Mouse (Mus musculus): ENCODE measurements at regions not wholly inside any gene's neighbourhood (a gene's known extent, or its start where the extent isn't known, plus 50 kb on each side); places are given as distances from the start of the nearest gene placed in this dataset.
"Not testable (repeated sequence)": the region's sequence is repeated elsewhere in the genome, so short reads cannot be mapped to it uniquely, and the experiment has no call there.

- DNase-seq (ENCODE audit: low spot score) = peak; percentile 13
These were observed 56.1 kb downstream of the Bbs10 start for GRCm38 (mm10) chr10:111354607-111355006.

GRCm38 (mm10) chr10:111358340-111358739, 59.9 kb downstream of the Bbs10 start:
- DNase-seq (ENCODE audit: low spot score) = not testable (repeated sequence)

- DNase-seq (ENCODE audit: low spot score) = no peak
These were observed 63.4 kb downstream of the Bbs10 start for GRCm38 (mm10) chr10:111361749-111362435.

DNA sequence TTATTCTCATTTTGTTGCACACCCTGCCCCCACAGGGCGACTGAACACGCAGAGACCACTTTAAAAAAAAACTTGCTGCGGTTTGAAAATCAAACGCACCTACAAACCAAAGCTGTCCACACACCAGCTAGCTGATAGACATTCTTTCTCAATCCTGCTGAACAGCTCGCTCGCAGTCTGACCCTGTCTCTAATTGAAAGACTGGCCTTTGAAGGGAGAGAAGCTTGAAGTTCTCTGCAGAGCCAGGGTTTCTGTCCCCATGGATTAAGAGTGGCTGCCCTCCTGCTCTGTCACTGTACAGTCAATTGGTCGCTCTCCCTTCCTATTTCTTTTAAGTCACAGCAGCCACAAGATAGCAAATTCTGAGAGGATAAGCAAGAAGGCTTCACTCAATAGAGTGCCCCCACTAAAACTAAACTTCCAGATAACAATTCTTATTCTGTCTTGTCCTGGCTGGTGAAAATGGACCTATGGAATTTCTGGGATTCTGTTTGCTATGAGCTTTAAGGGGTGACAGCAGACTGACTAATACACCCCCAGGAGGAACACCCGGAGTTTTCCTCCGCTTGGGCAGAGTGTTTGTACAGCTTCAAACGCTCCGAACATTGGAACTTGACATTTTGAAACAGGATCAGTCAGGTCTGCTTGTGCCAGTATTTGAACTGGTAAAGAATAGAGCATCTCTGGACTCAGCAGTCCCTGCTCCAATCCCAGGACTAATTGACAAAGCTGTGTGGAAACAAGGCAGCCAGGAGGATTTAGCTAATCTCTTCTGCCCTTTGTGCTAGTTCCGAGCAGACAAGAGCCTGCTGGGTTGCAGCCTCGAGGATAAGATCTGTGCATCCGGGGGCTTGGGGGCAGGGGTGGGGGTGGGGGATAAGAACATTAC, 65.5 kb downstream of the Bbs10 start:
- peak; percentile 51 for DNase-seq (ENCODE audit: low spot score)

DNA sequence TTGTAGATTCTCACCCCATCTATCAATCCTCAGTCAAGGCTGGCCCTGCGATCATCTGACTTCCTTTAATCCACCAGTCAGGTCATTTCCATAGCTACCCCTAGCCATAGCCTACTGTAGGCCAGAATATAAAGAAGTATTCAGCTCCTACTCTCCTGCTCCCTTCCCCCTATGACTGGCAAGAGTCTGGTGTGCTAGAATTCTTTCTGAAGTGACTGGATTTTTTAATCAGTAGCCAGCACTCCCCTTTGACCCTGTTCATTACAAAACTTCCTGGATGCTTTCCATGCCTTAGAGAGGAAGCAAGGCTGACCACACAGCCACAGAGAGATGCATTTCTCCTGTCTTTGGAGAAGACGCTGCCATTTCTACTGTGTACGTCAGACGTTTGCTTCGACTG, 66.5 kb downstream of the Bbs10 start:
- DNase-seq (ENCODE audit: low spot score) = peak; percentile 28

DNA sequence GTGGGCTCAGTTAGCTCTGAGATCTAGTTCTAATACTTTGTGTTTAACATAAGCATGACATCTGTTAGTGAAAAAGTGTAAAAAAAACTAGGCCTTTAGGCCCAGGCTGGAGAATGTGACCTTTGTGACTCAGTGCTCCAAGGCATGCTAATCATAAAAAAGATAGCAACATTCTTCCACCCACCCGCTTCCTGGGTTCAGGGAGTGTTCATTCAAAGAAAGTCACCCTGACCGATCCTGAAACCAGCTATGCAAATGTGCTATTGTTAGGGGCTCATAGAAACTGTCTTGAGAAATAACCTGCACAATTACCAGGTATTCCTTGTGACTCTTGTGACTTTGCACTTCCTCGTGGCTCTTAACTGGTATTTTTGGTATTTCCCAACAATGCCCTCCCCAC, 70.6 kb downstream of the Bbs10 start:
- not testable (repeated sequence) for DNase-seq (ENCODE audit: low spot score)

DNA sequence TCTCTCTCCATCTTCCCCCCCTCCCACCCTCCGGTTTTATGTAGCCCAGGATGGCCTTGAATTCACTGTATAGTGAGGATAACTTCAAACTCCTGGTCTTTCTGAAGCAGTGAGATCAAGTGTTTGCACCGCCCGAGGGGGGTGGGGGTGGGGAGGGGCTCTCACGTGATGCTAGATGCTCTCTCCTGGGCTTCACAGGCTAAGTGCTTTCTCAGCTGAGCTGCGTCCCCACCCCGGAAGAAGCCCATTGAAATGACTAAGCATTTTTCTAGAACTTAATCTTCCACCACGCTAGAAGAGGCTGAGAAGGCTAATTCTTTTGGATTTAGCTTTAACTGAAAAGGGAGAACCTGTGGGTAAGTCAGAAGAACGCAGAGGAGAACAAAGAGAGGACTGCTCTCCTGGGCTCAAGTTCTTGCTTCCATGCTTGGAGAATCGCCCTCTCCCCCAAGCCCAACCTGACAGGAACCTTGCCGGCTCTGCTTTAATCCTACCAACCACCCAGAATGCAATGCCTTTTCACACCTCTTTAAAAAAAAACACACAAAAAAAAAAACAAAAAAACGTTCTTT, 79.7 kb downstream of the Bbs10 start:
- DNase-seq (ENCODE audit: low spot score) = no peak

- DNase-seq (ENCODE audit: low spot score) = no peak
These were observed 83.2 kb downstream of the Bbs10 start for GRCm38 (mm10) chr10:111381689-111382088.

DNA sequence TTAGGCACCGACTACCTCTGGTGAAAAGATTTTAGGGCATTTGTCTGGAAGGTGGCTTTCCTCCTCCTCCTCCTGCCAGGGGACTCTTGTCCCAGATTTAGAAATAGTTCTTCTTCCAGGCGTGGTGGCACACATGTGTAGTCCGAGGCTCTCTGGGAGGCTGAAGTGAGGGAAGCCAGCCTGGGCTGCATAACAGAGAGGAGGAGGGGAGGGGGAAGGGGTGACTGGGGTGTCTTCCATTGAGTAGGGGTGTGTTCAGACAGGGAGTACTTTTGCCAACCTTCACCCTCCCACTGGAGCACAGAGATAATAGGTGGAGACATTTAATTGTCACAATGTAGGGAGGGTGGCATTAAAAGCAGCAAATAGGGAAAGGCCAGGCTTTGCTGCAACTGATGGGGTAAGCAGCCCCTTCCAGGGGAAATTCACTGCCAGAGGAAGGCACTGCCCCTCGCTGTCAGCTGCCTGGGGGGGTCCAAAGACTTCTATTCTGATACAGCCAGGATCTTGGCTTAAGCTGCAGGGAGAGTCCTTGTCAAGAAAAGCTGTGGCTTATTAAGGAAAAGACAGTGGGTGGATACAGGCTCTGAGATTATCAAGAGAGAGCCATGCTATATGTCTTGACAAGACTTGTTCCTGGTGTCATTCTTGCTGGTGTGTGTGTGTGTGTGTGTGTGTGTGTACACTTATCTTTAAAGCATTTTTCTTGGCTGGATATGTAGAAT, 83.9 kb downstream of the Bbs10 start:
- DNase-seq (ENCODE audit: low spot score) = no peak

DNA sequence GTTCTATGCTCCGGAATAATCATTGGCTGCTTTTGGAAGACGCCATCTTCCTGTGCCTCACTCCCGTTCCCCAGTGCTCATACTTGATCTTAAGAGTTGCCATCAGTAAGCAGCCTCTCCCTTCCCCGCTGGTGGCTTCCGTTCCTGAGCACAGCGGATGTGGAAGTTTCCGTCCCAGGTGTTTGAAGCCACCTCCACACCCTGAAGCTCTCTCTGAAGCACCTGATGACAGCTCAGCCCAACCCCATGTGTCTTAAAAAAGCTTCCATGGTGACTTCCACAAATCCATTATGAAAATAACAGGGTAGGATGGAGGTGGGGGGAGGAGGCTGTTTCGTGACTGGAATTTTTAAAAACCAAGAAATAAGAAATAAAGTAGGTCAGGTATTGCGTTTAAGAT, 87.1 kb downstream of the Bbs10 start:
- no peak for DNase-seq (ENCODE audit: low spot score)

GRCm38 (mm10) chr10:111387869-111388538, 85.0 kb upstream of the Nap1l1 start:
- peak; percentile 36 for DNase-seq (ENCODE audit: low spot score)

DNA sequence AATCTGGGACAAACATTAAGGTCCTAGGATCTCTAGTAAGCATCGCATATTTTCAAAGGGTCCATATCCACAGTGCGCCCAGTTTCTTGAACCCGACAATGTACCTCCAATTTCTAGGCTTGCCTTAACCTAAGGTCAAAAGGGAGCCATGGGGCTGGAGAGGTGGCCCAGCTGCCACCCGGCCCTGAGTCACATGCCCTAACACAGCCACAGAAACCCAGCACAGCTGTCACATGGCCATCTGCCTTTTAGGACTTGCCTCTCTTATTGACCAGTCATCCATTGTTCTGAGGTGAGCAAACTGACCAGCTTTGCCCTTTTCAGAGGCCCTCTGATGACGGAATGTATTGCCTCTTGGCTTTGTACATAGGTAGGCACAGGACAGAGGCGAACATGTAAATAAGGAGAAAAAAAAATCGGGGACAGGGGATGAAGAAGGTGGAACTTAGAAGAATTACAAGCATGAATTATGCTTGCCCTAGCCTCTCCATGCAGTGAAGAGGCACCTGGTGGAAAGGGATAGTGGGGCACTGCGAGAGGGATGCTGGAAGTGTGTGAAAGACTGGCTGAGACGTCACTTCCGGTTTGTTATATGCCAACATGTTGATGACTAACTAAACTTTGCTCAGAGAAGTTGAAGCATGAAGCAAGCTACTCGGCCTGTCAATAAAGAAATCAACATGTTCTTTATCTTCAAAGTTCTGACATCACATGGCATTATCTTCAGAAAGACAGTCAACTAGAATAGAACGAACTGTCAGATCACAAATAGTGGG, 84.3 kb upstream of the Nap1l1 start:
- peak; percentile 23 for DNase-seq (ENCODE audit: low spot score)

DNA sequence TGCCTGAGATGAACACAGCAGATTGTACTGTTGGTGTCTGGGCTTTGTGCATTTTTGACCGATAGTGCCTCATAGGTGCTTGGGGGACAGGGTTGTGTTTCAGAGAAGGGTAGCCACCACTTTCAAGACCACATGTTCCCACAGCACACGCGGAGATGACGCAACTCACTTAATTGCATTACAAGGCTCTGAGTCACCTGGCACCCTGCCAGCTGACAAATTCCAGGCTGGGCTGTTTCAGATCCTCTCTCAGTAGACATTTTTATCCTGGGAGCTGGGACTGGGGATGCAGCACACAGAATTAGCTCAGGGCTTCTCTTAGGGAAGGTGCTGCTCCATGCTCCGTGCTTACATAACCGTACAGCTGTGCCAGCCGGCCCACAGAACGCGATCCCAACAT, 83.1 kb upstream of the Nap1l1 start:
- peak; percentile 48 for DNase-seq (ENCODE audit: low spot score)

GRCm38 (mm10) chr10:111394421-111394820, 78.6 kb upstream of the Nap1l1 start:
- DNase-seq (ENCODE audit: low spot score) = no peak

GRCm38 (mm10) chr10:111405071-111405470, 68.0 kb upstream of the Nap1l1 start:
- no peak for DNase-seq (ENCODE audit: low spot score)

- DNase-seq (ENCODE audit: low spot score) = no peak
These were observed 64.1 kb upstream of the Nap1l1 start for GRCm38 (mm10) chr10:111408887-111409286.

DNA sequence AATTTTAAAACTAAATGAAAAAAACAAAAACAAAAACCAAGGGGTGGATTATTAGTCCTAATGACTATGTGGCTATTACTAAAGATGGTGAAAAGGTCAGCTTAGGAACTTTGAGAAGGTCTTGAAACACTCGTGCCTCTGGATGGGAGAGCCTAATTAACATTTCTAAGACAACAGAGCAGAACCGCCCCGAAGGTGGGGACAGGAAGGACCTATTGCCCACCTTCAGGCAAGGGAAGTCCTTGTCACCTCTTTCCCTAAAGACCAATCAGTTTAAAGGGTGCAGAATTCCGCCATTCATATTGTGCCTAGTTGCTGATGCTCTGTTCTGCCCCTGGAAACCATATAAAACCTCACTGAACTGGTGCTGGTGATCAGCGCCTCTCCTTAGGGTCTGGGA, 63.5 kb upstream of the Nap1l1 start:
- no peak for DNase-seq (ENCODE audit: low spot score)

DNA sequence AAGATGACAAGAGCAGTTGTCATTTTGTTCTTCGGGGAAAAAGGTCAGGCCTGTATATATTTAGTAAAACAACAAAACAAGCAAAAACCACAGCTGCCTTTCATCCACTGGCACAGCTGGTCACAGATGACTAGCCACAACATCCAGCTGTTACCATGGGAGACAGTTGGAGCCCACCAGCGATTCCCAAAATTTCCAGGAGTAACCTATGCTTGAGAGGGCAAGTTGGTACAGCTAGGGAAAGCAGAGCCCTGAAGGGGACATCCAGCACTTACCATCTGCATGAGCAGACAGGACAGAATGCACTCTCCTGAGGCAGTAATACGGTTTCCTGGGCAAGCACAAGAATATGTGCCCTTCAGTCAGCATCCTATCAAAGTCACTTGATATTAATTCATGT, 62.9 kb upstream of the Nap1l1 start:
- DNase-seq (ENCODE audit: low spot score) = no peak

- DNase-seq (ENCODE audit: low spot score) = no peak
These were observed 61.5 kb upstream of the Nap1l1 start for GRCm38 (mm10) chr10:111411533-111411932.

DNA sequence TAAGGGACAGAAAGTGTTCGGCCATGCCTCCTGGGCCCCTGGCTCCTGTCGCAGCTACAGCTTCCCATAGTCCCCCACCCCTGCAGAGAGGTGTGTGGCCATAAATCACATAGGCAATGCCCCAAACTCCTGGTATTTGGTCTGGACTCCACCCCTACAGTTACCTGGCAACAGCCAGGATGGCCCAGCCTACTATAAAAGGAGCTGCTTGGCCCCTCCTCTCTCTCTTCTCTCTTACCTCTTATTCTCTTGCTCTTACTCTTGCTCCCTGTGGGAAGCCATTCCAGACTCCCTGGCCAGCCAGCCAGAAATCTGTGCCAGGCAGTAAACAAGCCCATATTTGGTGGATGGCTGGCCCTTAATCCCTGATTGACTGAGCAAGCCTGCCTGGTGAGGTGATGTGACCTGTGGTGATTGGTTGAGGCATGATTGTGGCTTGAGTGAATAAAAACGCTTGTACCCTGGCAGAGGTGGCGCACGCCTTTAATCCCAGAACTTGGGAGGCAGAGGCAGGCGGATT, 56.4 kb upstream of the Nap1l1 start:
- no peak for DNase-seq (ENCODE audit: low spot score)

All from embryo, embryonic 10.5 days (tissue).